Mouse (Mus musculus) ES-E14 (cell line): ENCODE data around the gene Ss18l1.

Experiments used
- HCFC1 ChIP-seq: IDR thresholded peaks from 2 replicates; pipeline ENCODE4 v1.6.1; 2012; ENCODE audit warnings: low read length, inconsistent platforms, borderline replicate concordance; ENCODE audit not compliant: insufficient read depth
- ZC3H11A ChIP-seq: IDR thresholded peaks from 2 replicates; pipeline ENCODE4 v1.6.1; 2012; ENCODE audit warnings: low read depth, mild to moderate bottlenecking, inconsistent platforms, low read length, borderline replicate concordance

DNA sequence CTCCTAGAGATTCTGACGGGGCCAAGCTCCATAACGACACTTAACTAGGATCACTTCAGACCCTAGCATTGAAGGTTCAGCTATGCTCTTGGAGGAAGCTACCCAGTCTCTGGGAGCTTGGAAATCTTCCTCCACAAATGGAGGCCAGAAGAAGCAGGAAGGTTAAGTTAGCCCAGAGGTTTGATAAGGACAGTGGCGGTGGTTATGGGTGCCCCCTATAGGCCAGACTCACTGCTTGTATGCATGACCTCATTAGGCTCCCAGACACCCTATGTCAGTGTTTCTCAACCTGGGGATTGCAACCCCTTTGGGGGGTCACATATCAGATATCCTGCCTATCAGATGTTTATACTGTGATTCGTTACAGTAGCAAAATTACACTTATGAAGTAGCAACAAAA lies 64.8 kb downstream of the Ss18l1 start:
- TF ChIP-seq ZC3H11A: no peak
- TF ChIP-seq HCFC1: no peak
